Mouse (Mus musculus) lung, adult 18-20 months (tissue): Measurements from ENCODE around the gene Gm20388.

ENCODE experiments used
- DNase-seq, 2 experiments: peaks; one replicate each; pipeline ENCODE4 v3.0.0; 2022; ENCODE audit warnings: mixed read lengths in 2 of 2

Gm20388 gene

GRCm38 (mm10) chr8:120404609-120405036, 494.0 kb downstream of the Gm20388 start:
- peak; percentile 55 to 71 for DNase-seq

DNA sequence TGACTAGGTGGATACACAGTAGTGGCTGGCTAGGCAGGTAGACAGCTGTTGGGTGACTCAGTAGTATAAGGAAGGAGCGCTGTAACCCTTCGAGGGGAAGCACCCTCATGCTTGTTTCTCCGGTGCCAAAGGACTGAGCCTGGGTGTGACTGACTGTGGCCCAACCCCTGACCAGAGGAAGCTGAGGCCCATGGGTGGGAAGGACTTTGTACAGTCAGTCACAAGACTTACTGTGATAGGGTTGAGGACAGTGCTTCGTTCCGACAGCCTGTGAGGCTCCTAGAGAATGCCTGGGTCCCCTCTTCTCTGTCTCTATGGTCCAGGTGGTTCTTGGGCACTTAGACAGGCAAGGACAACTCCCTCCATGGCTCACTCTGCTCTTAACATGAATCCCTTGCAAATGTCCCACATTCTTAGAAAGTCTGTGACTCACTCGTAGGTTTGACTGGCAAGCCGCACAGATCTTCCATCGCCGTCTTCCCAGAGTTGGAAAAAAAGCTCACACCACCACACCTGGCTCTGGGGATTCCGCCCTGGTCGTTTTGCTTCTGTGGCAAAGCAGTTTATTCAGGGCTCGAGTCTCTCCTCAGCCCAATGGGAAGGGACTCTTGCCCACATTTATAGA, 495.5 kb downstream of the Gm20388 start:
- DNase-seq, result peak in 1 of 2 experiments; percentile 47

GRCm38 (mm10) chr8:120407701-120408240, 497.1 kb downstream of the Gm20388 start:
- peak; percentile 77 to 84 for DNase-seq

- DNase-seq, result peak; percentile 69 to 78
Observed at GRCm38 (mm10) chr8:120408241-120409215, 497.9 kb downstream of the Gm20388 start.

DNA sequence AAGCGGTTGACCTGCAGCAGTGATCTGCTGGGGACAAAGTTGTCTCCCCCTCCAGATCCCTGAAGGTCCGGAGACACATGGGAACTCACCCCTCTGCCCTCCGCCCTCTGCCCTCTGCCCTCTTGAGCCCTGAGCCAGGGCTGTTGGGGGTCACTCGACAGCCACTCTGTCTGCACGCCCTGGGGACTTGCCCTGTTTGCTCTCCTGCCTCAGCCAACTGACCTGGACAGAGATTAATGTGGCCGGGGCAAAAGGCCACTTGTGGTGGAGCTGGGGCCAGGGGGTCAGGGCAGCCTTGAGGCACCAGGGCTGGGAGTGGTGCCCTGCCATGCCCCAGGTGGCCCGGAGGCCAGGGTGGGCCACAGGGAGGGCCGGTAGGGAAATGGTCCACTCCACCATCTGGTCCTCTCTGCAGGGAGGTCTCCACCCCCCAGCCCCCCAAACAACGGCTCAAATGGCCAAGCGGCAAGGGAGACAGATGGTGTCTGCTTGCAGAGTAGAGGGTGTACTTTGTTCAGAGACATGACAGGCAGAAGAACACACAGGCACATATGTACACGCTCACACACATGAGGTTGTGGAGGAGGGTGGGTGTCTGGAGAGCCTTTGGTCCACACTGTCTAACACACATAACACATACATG, 498.9 kb downstream of the Gm20388 start:
- no peak for DNase-seq

DNA sequence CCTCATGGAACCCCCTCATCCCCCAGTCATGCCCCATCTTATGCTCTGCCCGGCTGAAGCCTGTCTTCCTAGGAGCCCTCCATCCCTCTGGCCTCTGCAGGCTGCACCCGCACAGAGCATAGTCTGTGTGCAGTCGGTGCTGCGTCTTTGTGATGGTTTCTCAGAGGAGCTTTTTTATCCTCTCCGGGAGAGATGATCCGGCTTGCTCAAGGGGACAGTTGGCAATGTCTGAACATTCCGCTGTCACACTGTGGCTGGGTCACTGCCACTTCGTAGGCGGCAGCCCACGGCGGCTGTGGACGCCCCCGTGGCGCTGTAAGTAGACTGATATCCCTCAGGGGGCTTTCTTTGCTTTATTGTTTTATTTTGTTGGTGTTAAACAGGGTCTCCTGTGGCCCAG, 500.4 kb downstream of the Gm20388 start:
- no peak for DNase-seq

DNA sequence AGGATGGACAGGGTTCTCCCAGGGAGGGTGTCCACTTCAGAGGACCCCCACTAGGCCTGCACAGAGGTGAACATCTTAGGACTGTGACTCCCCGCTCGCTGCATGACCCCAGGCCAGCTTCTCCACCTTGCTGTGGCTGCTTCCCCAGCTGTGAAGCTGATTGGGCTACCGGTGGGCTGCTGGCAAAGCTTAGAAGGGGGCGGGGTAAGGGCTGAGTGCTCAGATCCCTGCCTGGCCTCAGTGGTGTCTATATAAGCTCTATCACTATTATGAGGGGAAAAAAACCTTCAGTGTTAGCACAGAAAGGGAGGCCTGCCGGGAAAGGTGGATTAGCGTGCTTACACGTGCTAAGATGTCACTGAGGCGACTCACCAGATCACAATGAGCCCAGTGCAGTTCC, 501.2 kb downstream of the Gm20388 start:
- no peak for DNase-seq

GRCm38 (mm10) chr8:120412357-120412756, 501.7 kb downstream of the Gm20388 start:
- DNase-seq, result no peak

DNA sequence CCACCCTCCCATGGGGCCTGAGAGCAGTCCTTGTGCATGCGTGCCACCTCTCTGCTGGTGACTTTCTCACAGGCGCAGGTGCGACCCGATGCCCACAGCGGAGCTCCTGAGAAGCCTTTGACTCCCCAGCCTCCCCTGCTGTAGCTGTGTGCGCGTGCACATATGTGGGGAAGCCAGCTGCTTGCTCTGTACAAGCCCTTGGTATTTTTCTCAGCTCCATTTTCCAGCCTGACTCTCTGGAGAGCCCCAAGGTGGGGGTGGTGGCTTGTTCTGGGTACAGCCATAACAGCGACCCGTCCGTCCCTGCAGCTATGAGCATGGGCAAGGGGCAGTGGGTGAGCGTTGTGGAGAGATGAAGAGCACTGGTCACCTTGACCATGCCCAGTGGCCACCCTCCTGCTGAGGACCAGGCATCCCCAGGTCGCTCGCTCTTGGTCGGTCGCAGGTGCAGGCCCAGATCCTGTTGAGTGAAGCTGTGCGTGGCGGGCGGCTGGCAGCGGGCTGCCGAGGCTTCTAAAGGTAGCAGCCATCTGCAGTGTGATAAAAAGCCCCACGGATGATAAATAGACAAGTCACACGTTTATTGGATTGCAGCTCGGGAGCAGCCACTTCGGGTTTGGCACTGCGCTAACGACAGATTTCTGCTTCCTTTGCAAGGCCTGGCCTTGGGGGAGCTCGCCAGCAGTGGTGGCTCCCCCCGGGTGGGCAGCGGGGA, 502.4 kb downstream of the Gm20388 start:
- no peak for DNase-seq

GRCm38 (mm10) chr8:120413626-120413988, 503.0 kb downstream of the Gm20388 start:
- no peak for DNase-seq

DNA sequence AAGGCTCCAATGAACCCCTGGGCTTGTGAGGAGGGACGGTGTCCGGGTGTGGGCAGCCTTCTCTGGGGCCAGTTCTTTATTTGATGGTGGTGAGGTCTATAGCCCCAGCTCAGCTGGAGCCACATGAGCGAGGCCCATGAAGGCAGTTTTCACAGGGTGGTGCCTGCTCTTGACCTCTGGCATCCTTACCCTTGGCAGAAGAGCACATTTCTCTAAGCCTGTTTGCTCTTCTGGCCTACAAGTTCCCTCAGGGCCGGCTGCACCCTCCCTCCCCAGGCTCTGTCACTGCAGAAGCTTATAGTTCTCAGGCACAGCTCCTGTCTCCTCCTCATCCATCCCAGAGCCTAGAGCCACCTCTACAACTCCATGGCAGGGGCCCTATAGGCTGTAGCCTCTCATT, 503.6 kb downstream of the Gm20388 start:
- no peak for DNase-seq

DNA sequence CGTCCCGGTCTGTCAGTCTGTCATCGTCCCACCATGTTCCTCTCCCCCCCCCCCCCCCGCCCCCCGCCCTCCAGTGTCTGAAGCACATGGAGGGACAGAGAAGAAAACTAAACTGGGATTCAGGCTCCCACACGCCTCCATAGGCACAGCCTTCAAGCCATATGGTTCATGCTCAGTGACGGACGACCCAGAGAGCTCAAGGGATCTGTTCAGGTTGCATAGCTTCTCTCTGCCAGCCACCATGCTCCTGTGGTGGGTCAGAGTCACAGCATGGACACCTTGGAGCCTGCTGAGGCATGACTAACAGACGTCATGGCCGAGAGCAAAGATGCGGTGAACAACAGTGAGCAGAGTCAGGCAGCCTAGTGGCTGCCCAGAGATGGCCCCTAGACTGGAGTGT, 504.8 kb downstream of the Gm20388 start:
- DNase-seq, result no peak

GRCm38 (mm10) chr8:120416173-120416521, 505.5 kb downstream of the Gm20388 start:
- DNase-seq, result peak; percentile 68 to 73

DNA sequence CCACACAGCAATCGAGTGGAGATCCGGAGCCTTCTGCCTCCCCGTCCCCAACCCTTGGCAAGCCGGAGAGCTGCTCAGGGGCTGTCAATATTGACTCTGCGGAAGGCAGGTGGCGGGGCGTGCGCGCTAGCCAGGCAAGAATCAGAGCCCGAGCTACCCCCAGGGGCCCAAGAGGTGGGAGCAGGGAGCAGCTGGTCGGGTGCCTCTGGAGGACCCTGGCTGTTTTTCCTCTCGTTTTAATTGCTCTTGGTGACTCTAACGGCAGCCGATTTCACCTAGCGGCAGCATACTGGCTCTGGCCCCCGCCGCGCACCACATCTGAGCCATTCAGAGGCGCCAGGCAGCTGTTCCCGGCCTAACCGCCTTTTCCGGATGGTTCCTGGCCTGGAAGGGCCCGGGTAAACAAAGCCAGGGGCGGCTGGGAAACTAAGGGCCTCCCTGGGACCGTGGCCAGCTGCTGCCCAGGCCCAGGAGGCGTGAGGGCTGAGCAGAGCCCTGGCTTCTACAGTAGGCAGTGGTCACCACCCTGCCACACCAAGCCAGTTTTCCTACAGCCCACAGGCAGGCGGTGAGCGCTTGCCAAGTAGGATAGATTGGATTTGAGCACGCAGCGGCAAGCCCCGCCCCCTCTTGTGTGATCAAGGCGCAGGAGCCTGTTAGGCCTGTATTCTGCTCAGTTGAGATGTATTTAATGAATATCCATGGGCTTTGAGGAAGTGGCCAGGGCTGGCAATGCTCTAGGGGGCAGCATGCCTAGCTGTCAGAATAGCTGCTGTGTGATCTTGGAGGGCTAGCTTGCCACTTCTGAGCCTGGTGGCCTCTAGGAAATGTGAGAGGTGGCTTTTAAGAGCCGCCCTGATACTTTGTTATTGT, 506.1 kb downstream of the Gm20388 start:
- peak; percentile 94 to 97 for DNase-seq

GRCm38 (mm10) chr8:120418188-120418587, 507.5 kb downstream of the Gm20388 start:
- no peak for DNase-seq

DNA sequence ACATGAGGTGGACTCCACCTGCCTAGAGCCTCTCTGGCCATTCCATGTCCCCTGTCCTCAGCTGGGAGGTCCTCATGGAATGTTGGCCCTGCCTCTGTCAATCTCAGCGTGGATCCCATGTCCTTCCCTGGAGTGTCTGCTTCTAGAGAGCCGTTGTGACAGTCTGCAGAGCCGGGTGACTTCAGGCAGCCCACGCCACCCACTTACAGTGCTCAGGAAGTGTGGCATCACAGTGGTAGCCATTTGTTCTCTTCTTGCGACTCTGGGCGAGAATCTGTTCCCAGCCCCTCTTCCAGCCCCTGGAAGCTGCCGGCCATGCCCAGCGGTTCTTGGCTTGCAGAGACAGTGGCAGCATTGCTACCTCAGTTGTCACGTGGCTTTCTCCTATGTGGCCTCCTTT, 509.0 kb downstream of the Gm20388 start:
- no peak for DNase-seq

GRCm38 (mm10) chr8:120420226-120420625, 509.6 kb downstream of the Gm20388 start:
- DNase-seq, result no peak

GRCm38 (mm10) chr8:120421638-120422037, 511.0 kb downstream of the Gm20388 start:
- no peak for DNase-seq

- DNase-seq, result no peak
Observed at GRCm38 (mm10) chr8:120422236-120422635, 511.6 kb downstream of the Gm20388 start.

DNA sequence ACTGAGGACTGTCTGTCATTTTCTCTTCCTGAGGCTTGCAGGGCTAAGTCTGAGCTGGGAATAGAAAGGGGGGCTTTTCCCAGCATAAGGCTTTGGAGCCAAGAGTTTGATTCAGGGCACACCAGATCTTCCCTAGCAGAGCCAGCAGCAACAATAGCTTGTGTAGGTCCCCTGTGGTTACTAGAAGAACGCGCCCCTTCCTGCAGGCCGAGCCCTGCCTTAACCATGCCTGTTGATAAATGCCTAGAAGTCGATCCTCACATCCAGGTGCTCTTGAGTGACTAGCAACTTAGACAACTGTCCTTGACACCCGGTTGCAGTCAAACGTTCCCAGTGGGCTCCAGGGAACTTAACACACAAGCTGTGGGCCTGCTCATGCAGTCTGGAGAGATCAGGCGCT, 512.9 kb downstream of the Gm20388 start:
- DNase-seq, result no peak

GRCm38 (mm10) chr8:120424829-120425198, 514.2 kb downstream of the Gm20388 start:
- DNase-seq, result no peak
